Mouse (Mus musculus) C2C12 (cell line): ENCODE results near the gene Pitpnm3.

Source experiments
- CTCF ChIP-seq: IDR thresholded peaks from one replicate; pipeline ENCODE4 v1.5.1; 2011; ENCODE audit not compliant: control insufficient read depth, insufficient read depth, insufficient read length
- MAX ChIP-seq: IDR thresholded peaks from one replicate; pipeline ENCODE4 v1.6.1; 2011; ENCODE audit warnings: mild to moderate bottlenecking, control low read depth

DNA sequence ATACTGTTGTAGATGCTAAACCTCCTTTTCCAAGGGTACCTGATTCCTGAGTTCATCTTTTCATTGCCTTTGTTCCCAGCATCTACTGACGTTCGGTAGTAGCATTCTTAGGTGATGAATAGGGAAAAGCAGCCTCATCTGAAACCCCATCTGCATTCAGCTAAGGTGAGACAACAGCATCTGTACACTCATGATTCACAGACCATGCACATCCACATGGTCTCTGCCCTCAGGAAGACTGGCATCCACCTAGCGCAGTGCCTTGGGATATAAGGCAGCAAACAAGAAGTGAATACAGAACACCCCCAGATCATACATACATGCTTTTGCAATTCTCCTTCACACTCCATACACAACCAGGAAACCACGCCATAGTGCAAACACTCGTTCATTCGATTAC, 39.1 kb upstream of the Pitpnm3 start:
- no peak for TF ChIP-seq CTCF
- no peak for TF ChIP-seq MAX
